Comparison of ENCODE assay signal across 25 mouse cellular contexts in the genomic region with DNA sequence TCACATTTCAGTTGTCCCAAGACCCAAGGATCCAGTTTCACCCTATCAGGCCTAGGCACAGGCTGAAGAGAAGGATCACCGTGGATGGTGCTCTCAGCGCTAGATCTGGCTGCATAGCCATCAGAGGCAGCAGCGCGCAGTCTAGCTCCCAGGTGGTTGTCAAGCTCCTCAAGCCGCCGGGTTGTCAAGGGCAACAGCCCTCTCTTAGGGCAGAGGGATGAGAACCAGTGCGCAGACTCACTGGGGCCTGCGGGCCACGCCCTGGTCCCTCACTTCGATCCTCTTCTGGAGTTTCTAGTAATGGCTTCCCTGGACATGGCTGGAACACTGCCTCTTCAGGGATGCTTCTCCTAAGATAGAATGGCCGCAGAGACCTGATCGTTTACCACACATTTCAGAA. TPM values are rescaled to one million over a fixed set of nuclear protein-coding genes. Genes with fewer than 3 reads are reported as not detected.
"Had no signal": no experiment of that assay in that cellular context is flagged by ENCODE, and none has a peak within 500 bp of the region (broad histone marks: within the 10 kb centered on the region; RNA-seq: fewer than 3 reads in every experiment).

A gene (minus strand): TSS at position 192 of the 400 bp plus-strand sequence.

- H3K36me3 ChIP-seq: limb, embryonic 10.5 days; limb, embryonic 13.5 days; liver, embryonic 13.5 days; midbrain, embryonic 13.5 days; stomach, embryonic 15.5 days had no signal

- H3K27me3 ChIP-seq: limb, embryonic 13.5 days; liver, embryonic 13.5 days; midbrain, embryonic 13.5 days; stomach, embryonic 15.5 days had no signal

- H3K27ac ChIP-seq: kidney, postnatal 0 days; layer of hippocampus, adult 2 months; limb, embryonic 10.5 days; limb, embryonic 13.5 days; liver, embryonic 13.5 days; macrophage; midbrain, embryonic 13.5 days; stomach, embryonic 15.5 days had no signal

- H3K4me1 ChIP-seq: limb, embryonic 10.5 days; limb, embryonic 13.5 days; liver, embryonic 13.5 days; midbrain, embryonic 13.5 days; stomach, embryonic 15.5 days had no signal

- H3K9ac ChIP-seq: limb, embryonic 13.5 days; liver, embryonic 13.5 days; lung, embryonic 14.5 days; midbrain, embryonic 13.5 days; stomach, embryonic 15.5 days had no signal

- H3K4me2 ChIP-seq: limb, embryonic 13.5 days; liver, embryonic 13.5 days; lung, embryonic 14.5 days; midbrain, embryonic 13.5 days; stomach, embryonic 15.5 days had no signal

- DNase-seq: kidney, adult 2 months; kidney, postnatal 25 days; layer of hippocampus, adult 9-11 months; liver, embryonic 13.5 days; lung, embryonic 14.5 days; right cerebral cortex, postnatal 25 days; spleen, adult 18-20 months; thymus, postnatal 36 days had no signal

- ATAC-seq: intestine, postnatal 0 days; lung, postnatal 0 days; midbrain, embryonic 13.5 days had no signal

- H3K4me3 ChIP-seq: layer of hippocampus, adult 2 months; limb, embryonic 10.5 days; limb, embryonic 13.5 days; liver, embryonic 13.5 days; midbrain, embryonic 13.5 days; stomach, embryonic 15.5 days had no signal

- H3K9me3 ChIP-seq: limb, embryonic 10.5 days; limb, embryonic 13.5 days; liver, embryonic 13.5 days; midbrain, embryonic 13.5 days; stomach, embryonic 15.5 days had no signal

RNA-seq across cellular contexts. Expression of the gene that starts here (rescaled TPM):
- polyA plus RNA-seq: intestine, postnatal 0 days; kidney, adult 2 months; kidney, embryonic 14.5 days; kidney, postnatal 0 days; large intestine, adult 2 months; limb, embryonic 10.5 days; limb, embryonic 13.5 days; liver, adult 2 months; liver, embryonic 13.5 days; liver, embryonic 16.5 days; lung, embryonic 14.5 days; lung, postnatal 0 days; macrophage; midbrain, embryonic 13.5 days; midbrain, postnatal 0 days; neural tube, embryonic 11.5 days; neural tube, embryonic 14.5 days; stomach, embryonic 15.5 days; thymus, postnatal 0 days had no signal
